19 mouse cellular contexts compared by ENCODE assay signal in genomic region chr16:4477591-4478215, GRCm38 (mm10). TPM values are rescaled to one million over a fixed set of nuclear protein-coding genes. Genes with fewer than 3 reads are reported as not detected.
DNase-seq lines count a peak whose midpoint lies in the region; ATAC-seq and TF ChIP-seq lines count a peak whose summit lies in the region.
"Had no signal": no experiment of that assay in that cellular context is flagged by ENCODE, and none has a peak within 500 bp of the region (broad histone marks: within the 10 kb centered on the region; RNA-seq: fewer than 3 reads in every experiment).

No protein-coding gene starts in this region.

- H3K4me3 ChIP-seq in kidney, embryonic 16.5 days (ENCODE audit: low read length): no peak overlapping the region
- no peak overlapping the region for H3K4me3 ChIP-seq in myocyte
- H3K4me3 ChIP-seq in embryonic facial prominence, embryonic 10.5 days: no peak overlapping the region
- H3K4me3 ChIP-seq: erythroblast, embryonic 14.5 days; forebrain, embryonic 15.5 days; hindbrain, embryonic 12.5 days; intestine, embryonic 15.5 days; limb, embryonic 13.5 days; neural tube, embryonic 12.5 days had no signal

- H3K9me3 ChIP-seq in kidney, embryonic 16.5 days (ENCODE audit: low read length): no peaks in the 10 kb centered on the region
- no peaks in the 10 kb centered on the region for H3K9me3 ChIP-seq in embryonic facial prominence, embryonic 10.5 days
- H3K9me3 ChIP-seq: forebrain, embryonic 15.5 days; G1E; hindbrain, embryonic 12.5 days; intestine, embryonic 15.5 days; limb, embryonic 13.5 days; neural tube, embryonic 12.5 days had no signal

- DNase-seq in kidney, adult 18-20 months: peak; percentile 26
- peak; percentile 45 for DNase-seq in NIH3T3 (ENCODE audit: low read depth)
- DNase-seq in fat pad, adult 2 months (ENCODE audit: extremely low read depth, low read depth, low spot score): peak; percentile 42
- no peak for DNase-seq in embryonic facial prominence, embryonic 10.5 days (ENCODE audit: low spot score)
- no peak for DNase-seq in frontal cortex, postnatal 10 days (ENCODE audit: low spot score in 2 of 2)
- DNase-seq: cerebellum, adult 11 months; cerebellum, postnatal 25 days; heart, adult 18-20 months; lung, adult 18-20 months had no signal

- H3K27ac ChIP-seq in kidney, embryonic 16.5 days (ENCODE audit: low read length): no peak overlapping the region
- no peak overlapping the region for H3K27ac ChIP-seq in embryonic facial prominence, embryonic 10.5 days (replicated peaks)
- H3K27ac ChIP-seq: forebrain, embryonic 15.5 days; hindbrain, embryonic 12.5 days; intestine, embryonic 15.5 days; limb, embryonic 13.5 days; neural tube, embryonic 12.5 days had no signal

- TF ChIP-seq POLR2A in myocyte (IDR thresholded peaks at IDR 0.05; ENCODE audit: insufficient read length, low read depth): no peak

- H3K36me3 ChIP-seq in kidney, embryonic 16.5 days (ENCODE audit: insufficient read depth, low read length): 0 out of 2 replicates have a peak, but pooled peaks cover 6% of the 10 kb centered on the region
- peaks cover 20% of the 10 kb centered on the region for H3K36me3 ChIP-seq in myocyte (ENCODE audit: control insufficient read depth, insufficient read depth)
- H3K36me3 ChIP-seq in embryonic facial prominence, embryonic 10.5 days (replicated peaks): peaks cover 20% of the 10 kb centered on the region
- H3K36me3 ChIP-seq: G1E; intestine, embryonic 15.5 days had no signal

- ATAC-seq in kidney, embryonic 16.5 days (ENCODE audit: low FRiP score, low TSS enrichment): no peak
- ATAC-seq: CD4-positive, CD25-positive, alpha-beta regulatory T cell, adult 4 months; forebrain, embryonic 15.5 days; intestine, embryonic 15.5 days had no signal

- no peak overlapping the region for H3K9ac ChIP-seq in kidney, embryonic 16.5 days (replicated peaks; ENCODE audit: low read length)
- H3K9ac ChIP-seq: forebrain, embryonic 15.5 days; hindbrain, embryonic 12.5 days; intestine, embryonic 15.5 days; limb, embryonic 13.5 days; neural tube, embryonic 12.5 days had no signal

- H3K79me2 ChIP-seq in myocyte (ENCODE audit: control insufficient read depth, insufficient read depth): no peaks in the 10 kb centered on the region

- 81% methylated on average over 10 of the region's 10 CpGs for WGBS in kidney, embryonic 16.5 days
- WGBS in embryonic facial prominence, embryonic 10.5 days: 86% methylated on average over 10 of the region's 10 CpGs

- H3ac ChIP-seq in myocyte (ENCODE audit: control insufficient read depth, insufficient read length): no peak overlapping the region

- H3K4me1 ChIP-seq in kidney, embryonic 16.5 days (ENCODE audit: insufficient read depth, low read length): peaks cover 10% of the 10 kb centered on the region
- H3K4me1 ChIP-seq in embryonic facial prominence, embryonic 10.5 days: peaks cover 12% of the 10 kb centered on the region

- H3K27me3 ChIP-seq in kidney, embryonic 16.5 days (ENCODE audit: insufficient read depth, low read length): no peaks in the 10 kb centered on the region
- H3K27me3 ChIP-seq in myocyte (ENCODE audit: control insufficient read depth, insufficient read depth, insufficient read length): no peaks in the 10 kb centered on the region
- H3K27me3 ChIP-seq in embryonic facial prominence, embryonic 10.5 days (replicated peaks; ENCODE audit: low read depth, poor library complexity, severe bottlenecking): no peaks in the 10 kb centered on the region
- H3K27me3 ChIP-seq: forebrain, embryonic 15.5 days; hindbrain, embryonic 12.5 days; intestine, embryonic 15.5 days; limb, embryonic 13.5 days; neural tube, embryonic 12.5 days had no signal

- no peak overlapping the region for H3K4me2 ChIP-seq in kidney, embryonic 16.5 days (replicated peaks; ENCODE audit: low read depth, low read length)
- no peak overlapping the region for H3K4me2 ChIP-seq in myocyte (ENCODE audit: low read depth)
- H3K4me2 ChIP-seq: forebrain, embryonic 15.5 days; hindbrain, embryonic 12.5 days; intestine, embryonic 15.5 days; limb, embryonic 13.5 days; neural tube, embryonic 12.5 days had no signal

TF ChIP-seq in myocyte, 11 proteins besides CTCF, POLR2A, EP300 and RAD21:
- TF ChIP-seq REST (IDR thresholded peaks at IDR 0.05; ENCODE audit: insufficient read depth, insufficient read length): no peak
- TF ChIP-seq TCF3 (IDR thresholded peaks at IDR 0.05; ENCODE audit: insufficient read length, low read depth): no peak
- peak; percentile 33 for TF ChIP-seq POLR2AphosphoS2 (IDR thresholded peaks at IDR 0.05; ENCODE audit: insufficient read length, low read depth)
TF ChIP-seq in myocyte: peak in this region for 1.

RNA-seq across cellular contexts. Expression of gene Adcy9, which starts 57.4 kb away (rescaled TPM):
- polyA plus RNA-seq in kidney, embryonic 16.5 days (2015; fragmentation: Nextera tagmentation; extraction: Ambion mirVana): 1.0 and 1.1 TPM in 2 replicates
- 4.6 TPM for polyA plus RNA-seq in myocyte (2012; fragmentation: generic; extraction: Trizol)
- polyA plus RNA-seq in embryonic facial prominence, embryonic 10.5 days (2016; fragmentation: Nextera tagmentation; extraction: Ambion mirVana): 0.43 and 0.57 TPM in 2 replicates
- polyA plus RNA-seq: erythroblast, embryonic 14.5 days had no signal

Comparison
In these comparisons a context has a peak if more than half of its experiments do, and no peak if none do; other contexts are left out.
1. DNase-seq: peak in kidney, adult 18-20 months (single experiment), NIH3T3 (single experiment) and fat pad, adult 2 months (single experiment); none in embryonic facial prominence, embryonic 10.5 days (single experiment) and frontal cortex, postnatal 10 days (0 of 2).